Mouse (Mus musculus) heart, adult 2 months (tissue): Measurements from ENCODE around the gene Cfap77.

ENCODE experiments used
- CTCF ChIP-seq: fragments of 200-600 bp; IDR thresholded peaks from 2 replicates; pipeline ENCODE4 v1.8.1; 2022; ENCODE audit warnings: antibody characterized with exemption, mild to moderate bottlenecking, moderate library complexity
- EP300 ChIP-seq: fragments of 200-500 bp; IDR thresholded peaks from 2 replicates; pipeline ENCODE4 v1.6.1; 2011; ENCODE audit warnings: low read depth, low read length, control low read depth; ENCODE audit not compliant: insufficient read depth
- POLR2A ChIP-seq: fragments of 200-500 bp; IDR thresholded peaks from 2 replicates; pipeline ENCODE4 v1.6.1; 2011; ENCODE audit warnings: mild to moderate bottlenecking, low read depth, low read length, control low read depth; ENCODE audit not compliant: insufficient read depth

- TF ChIP-seq POLR2A (no peak), CTCF (no peak), EP300 (no peak)
Measured at GRCm38 (mm10) chr2:28954595-28954994, 100.3 kb downstream of the Cfap77 start.
